Mouse (Mus musculus): ENCODE results near the gene Phactr4. TPM values are rescaled to one million over a fixed set of nuclear protein-coding genes. Genes with fewer than 3 reads are reported as not detected.

Gene Phactr4
- polyA plus RNA-seq, 1 experiment from 2014 or later = 17.4 TPM

DNA sequence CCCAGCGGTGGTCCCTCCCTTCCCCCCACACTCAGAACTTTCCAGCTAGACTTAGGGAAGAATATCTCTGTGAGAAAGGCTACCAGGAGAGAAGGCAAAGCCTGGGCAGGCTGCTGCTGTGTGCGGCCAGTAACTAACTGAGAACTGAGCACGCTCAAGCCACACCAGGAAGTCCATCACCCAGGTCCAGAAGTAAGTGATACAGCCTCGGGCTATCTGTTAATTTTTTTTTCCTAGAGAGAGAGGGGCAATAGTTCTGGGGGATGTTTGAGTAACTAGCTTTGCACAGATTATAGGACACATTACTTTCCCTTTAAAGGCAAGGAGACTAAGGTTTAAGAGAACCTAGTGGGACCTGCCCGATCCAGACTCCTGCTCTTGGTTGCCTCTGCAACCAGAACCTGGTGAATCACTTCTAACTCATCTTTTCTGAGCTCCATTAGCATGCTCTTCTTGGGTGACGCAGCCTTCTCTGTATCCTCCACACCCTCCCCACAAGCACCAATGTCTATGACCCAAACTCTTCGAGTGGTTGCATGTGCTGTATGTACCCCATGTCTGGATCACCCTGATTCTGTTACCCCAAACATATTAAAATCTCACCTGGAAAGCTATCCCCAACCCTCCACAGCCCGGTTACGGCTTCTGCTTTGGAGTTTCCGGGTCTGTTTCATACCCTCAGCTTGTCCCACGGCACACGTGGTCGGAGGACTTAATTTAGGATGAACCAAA is 77.7 kb downstream of the Phactr4 start:
- 4% methylated on average over 13 of the region's 13 CpGs for WGBS
- Histone ChIP-seq H3K4me3 (replicated peaks) (peak overlapping the region; percentile 81), H3K36me3 (peaks cover 3% of the 10 kb centered on the region; the same call in 1 of the 2 replicates), H3K27ac (peak overlapping the region; percentile 67), H3K4me2 (replicated peaks) (peak overlapping the region; percentile 86), H3K4me1 (replicated peaks) (peaks cover 22% of the 10 kb centered on the region), H3K9me3 (no peaks in the 10 kb centered on the region), H3K9ac (peak overlapping the region; percentile 87), H3K27me3 (replicated peaks) (no peaks in the 10 kb centered on the region)
- no peak for ATAC-seq

DNA sequence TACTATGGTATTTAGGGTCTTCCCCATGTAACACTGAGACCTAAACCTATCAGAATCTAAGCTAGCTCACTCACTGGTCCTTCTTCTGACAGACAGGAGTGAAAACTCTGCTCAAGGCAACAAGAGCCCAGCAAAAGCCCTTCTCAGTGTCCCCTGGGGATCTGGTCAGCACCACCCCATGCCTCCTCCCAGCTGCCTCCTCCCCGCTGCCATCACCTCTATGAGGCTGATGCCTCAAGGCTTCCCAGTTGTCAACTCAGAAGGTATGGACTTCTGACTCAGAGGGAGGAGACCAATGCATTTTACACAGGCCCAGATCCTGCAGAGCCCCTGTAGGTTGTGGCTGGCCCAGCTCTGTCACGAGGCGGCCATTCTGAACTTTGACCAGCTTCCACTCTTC is 80.8 kb downstream of the Phactr4 start:
- no peaks in the 10 kb centered on the region for H3K27me3 ChIP-seq (replicated peaks)
- no peak overlapping the region for H3K4me3 ChIP-seq (replicated peaks)
- H3K9me3 ChIP-seq = no peaks in the 10 kb centered on the region
- H3K4me2 ChIP-seq (replicated peaks) = no peak overlapping the region
- peaks cover 27% of the 10 kb centered on the region for H3K36me3 ChIP-seq
- WGBS = 65% methylated on average over 3 of the region's 3 CpGs
- no peak for ATAC-seq
- H3K4me1 ChIP-seq (replicated peaks) = peaks cover 22% of the 10 kb centered on the region
- no peak overlapping the region for H3K9ac ChIP-seq
- no peak overlapping the region for H3K27ac ChIP-seq

- Histone ChIP-seq H3K4me1 (replicated peaks) (peaks cover 13% of the 10 kb centered on the region), H3K36me3 (peaks cover 44% of the 10 kb centered on the region), H3K9ac (no peak overlapping the region), H3K4me3 (replicated peaks) (no peak overlapping the region), H3K27me3 (replicated peaks) (no peaks in the 10 kb centered on the region), H3K9me3 (no peaks in the 10 kb centered on the region), H3K27ac (no peak overlapping the region), H3K4me2 (replicated peaks) (no peak overlapping the region)
- ATAC-seq = no peak
- WGBS = 95% methylated on average over 13 of the region's 13 CpGs
Measured at GRCm38 (mm10) chr4:132338943-132339342, 83.3 kb downstream of the Phactr4 start.

- no peaks in the 10 kb centered on the region for H3K27me3 ChIP-seq (replicated peaks)
- WGBS = 86% methylated on average over 6 of the region's 6 CpGs
- peaks cover 6% of the 10 kb centered on the region for H3K4me1 ChIP-seq (replicated peaks)
- peaks cover 39% of the 10 kb centered on the region for H3K36me3 ChIP-seq
- no peaks in the 10 kb centered on the region for H3K9me3 ChIP-seq
- no peak overlapping the region for H3K9ac ChIP-seq
- no peak overlapping the region for H3K4me2 ChIP-seq (replicated peaks)
- H3K4me3 ChIP-seq (replicated peaks) = no peak overlapping the region
- ATAC-seq = no peak
- no peak overlapping the region for H3K27ac ChIP-seq
Measured at GRCm38 (mm10) chr4:132332880-132333279, 89.4 kb downstream of the Phactr4 start.

- no peak for ATAC-seq
- Histone ChIP-seq H3K27me3 (replicated peaks) (no peaks in the 10 kb centered on the region), H3K9ac (no peak overlapping the region), H3K4me2 (replicated peaks) (no peak overlapping the region), H3K36me3 (peaks cover 35% of the 10 kb centered on the region), H3K4me1 (replicated peaks) (peaks cover 6% of the 10 kb centered on the region), H3K9me3 (no peaks in the 10 kb centered on the region), H3K27ac (no peak overlapping the region), H3K4me3 (replicated peaks) (no peak overlapping the region)
- WGBS = 75% methylated on average over 3 of the region's 3 CpGs
Measured at GRCm38 (mm10) chr4:132331960-132332359, 90.3 kb downstream of the Phactr4 start.

DNA sequence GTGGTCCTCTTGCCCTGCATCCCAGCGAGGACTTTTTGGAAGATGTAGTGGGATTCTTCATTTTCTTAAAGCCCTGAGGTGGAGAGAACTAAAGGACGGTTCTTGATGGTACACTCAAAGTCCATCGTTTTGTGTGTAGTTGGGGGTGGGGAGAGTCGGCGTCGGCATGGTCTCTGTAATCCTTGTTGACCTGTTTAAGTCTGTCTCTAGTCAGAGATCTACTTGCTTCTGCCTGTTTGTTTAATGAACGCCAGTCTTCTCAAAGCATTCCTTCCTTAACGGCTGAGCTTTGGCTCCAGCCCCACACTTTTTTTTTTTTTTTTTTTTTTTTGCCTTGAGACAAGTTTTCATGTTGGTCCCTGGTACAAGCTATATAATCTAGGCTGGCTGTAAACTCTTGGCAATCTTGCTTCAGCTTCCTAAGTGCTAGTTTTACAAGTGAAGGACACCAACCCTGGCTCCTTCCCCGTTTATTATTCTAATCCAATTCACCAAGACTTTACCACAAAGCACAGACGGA is 92.4 kb downstream of the Phactr4 start:
- peak overlapping the region; percentile 98 for H3K9ac ChIP-seq
- peak; percentile 44 for ATAC-seq
- H3K4me2 ChIP-seq (replicated peaks) = peak overlapping the region; percentile 65
- peaks cover 6% of the 10 kb centered on the region for H3K4me1 ChIP-seq (replicated peaks)
- H3K4me3 ChIP-seq (replicated peaks) = peak overlapping the region; percentile 88
- H3K9me3 ChIP-seq = no peaks in the 10 kb centered on the region
- H3K27me3 ChIP-seq (replicated peaks) = no peaks in the 10 kb centered on the region
- WGBS = 7% methylated on average over 10 of the region's 10 CpGs
- H3K36me3 ChIP-seq = peaks cover 24% of the 10 kb centered on the region
- peak overlapping the region; percentile 95 for H3K27ac ChIP-seq

DNA sequence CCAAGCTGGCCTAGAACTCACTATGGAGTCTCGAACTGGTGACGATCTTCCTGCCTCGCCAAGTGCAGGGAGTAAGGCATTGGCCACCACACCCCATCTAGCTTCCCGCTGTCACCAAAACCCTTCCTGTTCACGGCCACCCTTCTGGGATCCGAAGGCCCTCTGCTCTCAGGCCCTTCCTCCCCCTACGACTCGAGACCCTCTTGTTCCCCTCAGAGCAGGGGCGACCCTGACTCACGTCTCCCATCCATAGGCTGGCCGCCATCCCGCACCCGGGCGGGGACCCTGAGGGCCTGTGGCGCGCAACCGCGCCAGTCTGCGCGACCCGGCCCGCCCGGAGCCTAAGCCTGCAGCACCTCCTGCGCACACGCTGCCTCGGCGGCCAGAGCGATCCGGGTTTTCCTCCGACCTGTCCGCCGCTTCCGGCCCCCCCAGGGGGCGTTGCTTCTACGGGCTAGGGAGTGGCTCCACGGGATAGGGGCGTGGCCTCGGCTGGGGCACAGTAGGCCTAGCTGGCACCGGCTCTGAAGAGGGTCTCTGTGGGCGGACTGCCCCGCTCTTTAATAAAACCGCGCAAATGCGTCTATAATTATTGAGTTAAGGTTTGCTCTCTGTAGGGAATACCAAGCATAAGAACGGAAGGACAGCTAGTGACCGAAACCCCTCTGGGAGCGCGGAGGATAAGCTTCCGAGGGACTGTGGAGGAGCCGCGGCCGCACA is 93.0 kb downstream of the Phactr4 start, which contains the start of gene Trnau1ap:
Gene Trnau1ap (minus strand): TSS at position 424 of the 720 bp plus-strand sequence.
- Histone ChIP-seq H3K4me3 (replicated peaks) (peak within 1 kb of the TSS; percentile 88), H3K36me3 (peaks cover 22% of the 10 kb centered on the region), H3K27me3 (replicated peaks) (no peaks in the 10 kb centered on the region), H3K9ac (peak within 1 kb of the TSS; percentile 98), H3K9me3 (no peaks in the 10 kb centered on the region), H3K4me2 (replicated peaks) (peak within 1 kb of the TSS; percentile 65), H3K27ac (peak within 1 kb of the TSS; percentile 95), H3K4me1 (replicated peaks) (peaks cover 6% of the 10 kb centered on the region)
- WGBS = under 1% methylated on average over 52 of the region's 52 CpGs
- peak; percentile 98 for ATAC-seq

DNA sequence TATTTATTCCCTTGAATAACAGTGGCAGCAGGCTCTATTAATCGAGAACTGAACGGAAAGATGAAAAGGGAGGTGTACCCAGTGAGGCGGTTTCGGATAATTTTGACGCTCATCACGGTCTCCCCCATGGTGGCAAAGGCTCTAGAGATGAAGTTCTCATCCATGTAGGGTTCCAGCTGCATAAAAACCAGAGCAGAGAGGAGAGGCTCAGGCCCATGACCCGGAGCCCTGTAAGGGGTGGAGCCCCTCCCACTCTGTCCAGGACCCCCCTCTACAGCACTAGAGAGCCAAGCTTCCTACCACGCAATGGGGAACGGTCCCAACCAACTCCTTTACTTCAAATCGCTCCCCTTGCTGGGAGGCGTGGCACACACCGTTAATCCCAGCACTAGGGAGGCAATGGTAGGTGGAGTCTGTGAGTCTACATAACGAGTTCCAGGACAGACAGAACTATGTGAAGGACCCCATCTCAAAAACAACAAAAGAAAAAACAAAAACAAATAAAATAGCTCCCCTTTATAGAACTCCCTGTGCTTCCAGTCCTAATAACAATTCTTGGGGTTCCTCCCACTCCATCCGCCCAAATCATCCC is 93.8 kb downstream of the Phactr4 start:
- Histone ChIP-seq H3K4me1 (replicated peaks) (peaks cover 6% of the 10 kb centered on the region), H3K27me3 (replicated peaks) (no peaks in the 10 kb centered on the region), H3K9me3 (no peaks in the 10 kb centered on the region), H3K9ac (peak overlapping the region; percentile 98), H3K27ac (no peak overlapping the region), H3K4me3 (replicated peaks) (peak overlapping the region; percentile 88), H3K36me3 (peaks cover 14% of the 10 kb centered on the region), H3K4me2 (replicated peaks) (peak overlapping the region; percentile 65)
- WGBS = 46% methylated on average over 14 of the region's 14 CpGs
- 0 out of 2 replicates have a peak, but pooled peaks have one; percentile 2 for ATAC-seq

- 75% methylated on average over 5 of the region's 5 CpGs for WGBS
Measured at GRCm38 (mm10) chr4:132326481-132326880, 95.8 kb downstream of the Phactr4 start.

DNA sequence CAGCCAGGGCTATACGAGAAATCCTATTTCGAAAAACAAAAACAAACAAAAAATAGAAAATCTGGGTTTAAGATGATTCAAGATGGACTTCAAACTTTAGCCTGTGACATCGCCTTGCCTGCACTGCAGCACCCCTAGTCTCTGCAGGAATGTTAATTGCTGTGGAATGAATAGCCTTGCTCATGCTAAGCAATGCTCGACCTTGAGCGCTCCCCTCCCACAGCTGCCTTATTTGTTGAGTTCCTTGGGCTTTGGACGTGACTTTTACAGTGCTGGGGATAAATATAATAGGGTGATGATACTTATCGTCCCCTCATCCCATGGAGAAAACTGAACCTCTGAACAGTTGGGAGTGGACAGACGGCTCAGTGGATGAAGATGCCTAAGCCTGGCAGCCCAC is 106.6 kb downstream of the Phactr4 start:
- H3K36me3 ChIP-seq = peaks cover 31% of the 10 kb centered on the region
- H3K4me3 ChIP-seq (replicated peaks) = no peak overlapping the region
- no peaks in the 10 kb centered on the region; the same call in 1 of the 2 replicates for H3K4me1 ChIP-seq (replicated peaks)
- no peak overlapping the region for H3K9ac ChIP-seq
- H3K9me3 ChIP-seq = no peaks in the 10 kb centered on the region
- no peaks in the 10 kb centered on the region for H3K27me3 ChIP-seq (replicated peaks)
- WGBS = 71% methylated on average over 8 of the region's 8 CpGs
- H3K27ac ChIP-seq = no peak overlapping the region
- peak; percentile 65 for ATAC-seq
- H3K4me2 ChIP-seq (replicated peaks) = no peak overlapping the region

More at GRCm38 (mm10) chr4:132326481-132326880, 95.8 kb downstream of the Phactr4 start:
- Histone ChIP-seq H3K27ac (no peak overlapping the region), H3K4me3 (replicated peaks) (no peak overlapping the region), H3K27me3 (replicated peaks) (no peaks in the 10 kb centered on the region), H3K36me3 (peaks cover 7% of the 10 kb centered on the region; the same call in 1 of the 2 replicates), H3K4me1 (replicated peaks) (peaks cover 6% of the 10 kb centered on the region), H3K4me2 (replicated peaks) (no peak overlapping the region), H3K9me3 (no peaks in the 10 kb centered on the region), H3K9ac (no peak overlapping the region)
- no peak for ATAC-seq

DNA sequence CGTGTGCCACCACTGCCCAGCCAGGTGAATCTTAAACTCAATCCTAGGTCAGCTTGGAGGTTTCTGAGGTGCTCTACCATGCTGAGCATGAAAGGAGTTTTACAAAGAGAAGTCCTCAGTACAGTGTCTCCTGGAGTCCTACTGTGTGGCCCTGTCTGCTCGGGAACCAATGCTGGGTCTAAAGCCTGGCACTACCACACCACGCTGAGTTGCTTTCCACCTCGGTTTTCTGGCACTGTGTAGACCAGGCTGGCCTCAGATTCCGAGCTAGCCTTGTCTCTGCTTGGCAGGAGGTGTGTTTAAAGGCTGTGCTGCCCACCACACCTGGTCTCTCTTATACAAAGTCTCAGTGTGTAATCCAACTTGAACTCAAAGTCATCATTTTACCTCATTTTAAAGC is 109.7 kb downstream of the Phactr4 start:
- Histone ChIP-seq H3K9ac (no peak overlapping the region), H3K27ac (no peak overlapping the region), H3K9me3 (no peaks in the 10 kb centered on the region), H3K4me3 (replicated peaks) (no peak overlapping the region), H3K4me1 (replicated peaks) (peaks cover 7% of the 10 kb centered on the region; the same call in 1 of the 2 replicates), H3K27me3 (replicated peaks) (no peaks in the 10 kb centered on the region), H3K36me3 (peaks cover 30% of the 10 kb centered on the region), H3K4me2 (replicated peaks) (no peak overlapping the region)
- no peak for ATAC-seq
- WGBS = 83% methylated on average over 5 of the region's 5 CpGs

- no peak overlapping the region for H3K4me3 ChIP-seq (replicated peaks)
- H3K27me3 ChIP-seq (replicated peaks) = no peaks in the 10 kb centered on the region
- peaks cover 29% of the 10 kb centered on the region for H3K36me3 ChIP-seq
- peaks cover 7% of the 10 kb centered on the region; the same call in 1 of the 2 replicates for H3K4me1 ChIP-seq (replicated peaks)
- no peak overlapping the region for H3K9ac ChIP-seq
- H3K9me3 ChIP-seq = no peaks in the 10 kb centered on the region
- WGBS = 49% methylated on average over 3 of the region's 3 CpGs
- H3K27ac ChIP-seq = no peak overlapping the region
- H3K4me2 ChIP-seq (replicated peaks) = no peak overlapping the region
- no peak for ATAC-seq
Measured at GRCm38 (mm10) chr4:132311801-132312200, 110.5 kb downstream of the Phactr4 start.

Data from intestine, embryonic 15.5 days (tissue).